Mouse (Mus musculus): ENCODE data around the gene Mt1. TPM values are rescaled to one million over a fixed set of nuclear protein-coding genes. Genes with fewer than 3 reads are reported as not detected.

Mt1 gene
- polyA plus RNA-seq, 1 experiment from 2014 or later = 438 TPM

- H3K9ac ChIP-seq (ENCODE audit: low read length) = peak overlapping the region; percentile 44
- peaks cover 50% of the 10 kb centered on the region for H3K27me3 ChIP-seq (ENCODE audit: control insufficient read depth, insufficient read depth, low read length)
- H3K4me3 ChIP-seq (ENCODE audit: control insufficient read depth in 1 of 2, insufficient read depth in 1 of 2, low read depth in 1 of 2, low read length in 2 of 2) = peak overlapping the region; percentile 18 to 19
- peaks cover 17 to 26% of the 10 kb centered on the region in 2 experiments for H3K4me1 ChIP-seq (ENCODE audit: control insufficient read depth in 2 of 2, insufficient read depth in 2 of 2, low read length in 2 of 2)
- peak; percentile 44 for ATAC-seq (ENCODE audit: insufficient number of reproducible peaks, insufficient read depth, low FRiP score, low read depth)
- no peak overlapping the region for H3K27ac ChIP-seq (replicated peaks in 1 of 2; ENCODE audit: control insufficient read depth in 1 of 2, insufficient read depth in 1 of 2, low read depth in 2 of 2, low read length in 2 of 2)
- no peaks in the 10 kb centered on the region for H3K36me3 ChIP-seq (ENCODE audit: control insufficient read depth, insufficient read depth, low read length)
- peak overlapping the region; percentile 59 for H3K4me2 ChIP-seq (ENCODE audit: low read length)
- no peaks in the 10 kb centered on the region for H3K9me3 ChIP-seq (ENCODE audit: control insufficient read depth, low read length)
- WGBS = under 1% methylated on average over 16 of the region's 16 CpGs
These were observed 4.2 kb downstream of the Mt1 start for GRCm38 (mm10) chr8:94183117-94183516.

GRCm38 (mm10) chr8:94184357-94184843 lies 5.5 kb downstream of the Mt1 start:
- H3K4me1 ChIP-seq (ENCODE audit: control insufficient read depth in 2 of 2, insufficient read depth in 2 of 2, low read length in 2 of 2) = peaks cover 20 to 26% of the 10 kb centered on the region in 2 experiments

GRCm38 (mm10) chr8:94185791-94186190 lies 6.9 kb downstream of the Mt1 start:
- ATAC-seq (ENCODE audit: insufficient number of reproducible peaks, insufficient read depth, low FRiP score, low read depth) = no peak
- Histone ChIP-seq H3K4me2 (ENCODE audit: low read length) (no peak overlapping the region), H3K4me3 (ENCODE audit: control insufficient read depth in 1 of 2, insufficient read depth in 1 of 2, low read depth in 1 of 2, low read length in 2 of 2) (no peak overlapping the region), H3K9me3 (ENCODE audit: control insufficient read depth, low read length) (no peaks in the 10 kb centered on the region), H3K27me3 (ENCODE audit: control insufficient read depth, insufficient read depth, low read length) (peaks cover 39% of the 10 kb centered on the region), H3K9ac (ENCODE audit: low read length) (no peak overlapping the region), H3K27ac (replicated peaks in 1 of 2; ENCODE audit: control insufficient read depth in 1 of 2, insufficient read depth in 1 of 2, low read depth in 2 of 2, low read length in 2 of 2) (no peak overlapping the region), H3K36me3 (ENCODE audit: control insufficient read depth, insufficient read depth, low read length) (no peaks in the 10 kb centered on the region), H3K4me1 (ENCODE audit: control insufficient read depth in 2 of 2, insufficient read depth in 2 of 2, low read length in 2 of 2) (peaks cover 18 to 25% of the 10 kb centered on the region in 2 experiments)
- 66% methylated on average over 6 of the region's 6 CpGs for WGBS

More at GRCm38 (mm10) chr8:94184357-94184843, 5.5 kb downstream of the Mt1 start:
- ATAC-seq (ENCODE audit: insufficient number of reproducible peaks, insufficient read depth, low FRiP score, low read depth) = no peak
- H3K9ac ChIP-seq (ENCODE audit: low read length) = no peak overlapping the region
- no peak overlapping the region for H3K4me3 ChIP-seq (ENCODE audit: control insufficient read depth in 1 of 2, insufficient read depth in 1 of 2, low read depth in 1 of 2, low read length in 2 of 2)
- no peak overlapping the region for H3K4me2 ChIP-seq (ENCODE audit: low read length)
- no peak overlapping the region for H3K27ac ChIP-seq (replicated peaks in 1 of 2; ENCODE audit: control insufficient read depth in 1 of 2, insufficient read depth in 1 of 2, low read depth in 2 of 2, low read length in 2 of 2)
- no peaks in the 10 kb centered on the region for H3K36me3 ChIP-seq (ENCODE audit: control insufficient read depth, insufficient read depth, low read length)
- H3K9me3 ChIP-seq (ENCODE audit: control insufficient read depth, low read length) = no peaks in the 10 kb centered on the region
- 38% methylated on average over 12 of the region's 12 CpGs for WGBS
- H3K27me3 ChIP-seq (ENCODE audit: control insufficient read depth, insufficient read depth, low read length) = peaks cover 50% of the 10 kb centered on the region

GRCm38 (mm10) chr8:94186542-94186941 lies 7.7 kb downstream of the Mt1 start:
- Histone ChIP-seq H3K9ac (ENCODE audit: low read length) (peak overlapping the region; percentile 30; the same call in 1 of the 2 replicates), H3K4me2 (ENCODE audit: low read length) (peak overlapping the region; percentile 56), H3K9me3 (ENCODE audit: control insufficient read depth, low read length) (no peaks in the 10 kb centered on the region), H3K4me1 (ENCODE audit: control insufficient read depth in 2 of 2, insufficient read depth in 2 of 2, low read length in 2 of 2) (peaks cover 20 to 30% of the 10 kb centered on the region in 2 experiments), H3K36me3 (ENCODE audit: control insufficient read depth, insufficient read depth, low read length) (no peaks in the 10 kb centered on the region), H3K4me3 (ENCODE audit: control insufficient read depth in 1 of 2, insufficient read depth in 1 of 2, low read depth in 1 of 2, low read length in 2 of 2) (peak overlapping the region; percentile 12 to 14; a peak in 3 of 4 replicates), H3K27me3 (ENCODE audit: control insufficient read depth, insufficient read depth, low read length) (peaks cover 39% of the 10 kb centered on the region), H3K27ac (replicated peaks in 1 of 2; ENCODE audit: control insufficient read depth in 1 of 2, insufficient read depth in 1 of 2, low read depth in 2 of 2, low read length in 2 of 2) (no peak overlapping the region)
- 4% methylated on average over 17 of the region's 17 CpGs for WGBS
- ATAC-seq (ENCODE audit: insufficient number of reproducible peaks, insufficient read depth, low FRiP score, low read depth) = peak; percentile 12; the same call in 1 of the 2 replicates

- no peaks in the 10 kb centered on the region for H3K9me3 ChIP-seq (ENCODE audit: control insufficient read depth, low read length)
- ATAC-seq (ENCODE audit: insufficient number of reproducible peaks, insufficient read depth, low FRiP score, low read depth) = no peak
- no peak overlapping the region for H3K27ac ChIP-seq (replicated peaks in 1 of 2; ENCODE audit: control insufficient read depth in 1 of 2, insufficient read depth in 1 of 2, low read depth in 2 of 2, low read length in 2 of 2)
- peaks cover 35% of the 10 kb centered on the region for H3K27me3 ChIP-seq (ENCODE audit: control insufficient read depth, insufficient read depth, low read length)
- WGBS = 52% methylated on average over 21 of the region's 21 CpGs
- no peak overlapping the region for H3K4me2 ChIP-seq (ENCODE audit: low read length)
- no peak overlapping the region for H3K9ac ChIP-seq (ENCODE audit: low read length)
- H3K4me3 ChIP-seq (ENCODE audit: control insufficient read depth in 1 of 2, insufficient read depth in 1 of 2, low read depth in 1 of 2, low read length in 2 of 2) = no peak overlapping the region
- peaks cover 20 to 30% of the 10 kb centered on the region in 2 experiments for H3K4me1 ChIP-seq (ENCODE audit: control insufficient read depth in 2 of 2, insufficient read depth in 2 of 2, low read length in 2 of 2)
- H3K36me3 ChIP-seq (ENCODE audit: control insufficient read depth, insufficient read depth, low read length) = no peaks in the 10 kb centered on the region
These were observed 8.6 kb downstream of the Mt1 start for GRCm38 (mm10) chr8:94187290-94188002.

GRCm38 (mm10) chr8:94189275-94190031 lies 10.6 kb downstream of the Mt1 start:
- ATAC-seq (ENCODE audit: insufficient number of reproducible peaks, insufficient read depth, low FRiP score, low read depth) = no peak
- no peak overlapping the region for H3K9ac ChIP-seq (ENCODE audit: low read length)
- H3K4me1 ChIP-seq (ENCODE audit: control insufficient read depth in 2 of 2, insufficient read depth in 2 of 2, low read length in 2 of 2) = peaks cover 17 to 24% of the 10 kb centered on the region in 2 experiments
- 46% methylated on average over 13 of the region's 13 CpGs for whole genome bisulfite sequencing
- H3K4me3 ChIP-seq (ENCODE audit: control insufficient read depth in 1 of 2, insufficient read depth in 1 of 2, low read depth in 1 of 2, low read length in 2 of 2) = no peak overlapping the region
- H3K36me3 ChIP-seq (ENCODE audit: control insufficient read depth, insufficient read depth, low read length) = no peaks in the 10 kb centered on the region
- no peak overlapping the region for H3K27ac ChIP-seq (replicated peaks in 1 of 2; ENCODE audit: control insufficient read depth in 1 of 2, insufficient read depth in 1 of 2, low read depth in 2 of 2, low read length in 2 of 2)
- no peaks in the 10 kb centered on the region for H3K9me3 ChIP-seq (ENCODE audit: control insufficient read depth, low read length)
- peaks cover 19% of the 10 kb centered on the region for H3K27me3 ChIP-seq (ENCODE audit: control insufficient read depth, insufficient read depth, low read length)
- no peak overlapping the region for H3K4me2 ChIP-seq (ENCODE audit: low read length)

GRCm38 (mm10) chr8:94191101-94191691 lies 12.3 kb downstream of the Mt1 start:
- H3K9ac ChIP-seq (ENCODE audit: low read length) = peak overlapping the region; percentile 50
- 24% methylated on average over 21 of the region's 21 CpGs for WGBS

More at GRCm38 (mm10) chr8:94191101-94191691, 12.3 kb downstream of the Mt1 start:
- H3K27me3 ChIP-seq (ENCODE audit: control insufficient read depth, insufficient read depth, low read length) = peaks cover 8% of the 10 kb centered on the region; the same call in 1 of the 2 replicates
- no peak overlapping the region for H3K27ac ChIP-seq (replicated peaks in 1 of 2; ENCODE audit: control insufficient read depth in 1 of 2, insufficient read depth in 1 of 2, low read depth in 2 of 2, low read length in 2 of 2)
- H3K4me3 ChIP-seq (ENCODE audit: control insufficient read depth in 1 of 2, insufficient read depth in 1 of 2, low read depth in 1 of 2, low read length in 2 of 2) = peak overlapping the region; percentile 28 to 31
- H3K4me1 ChIP-seq (ENCODE audit: control insufficient read depth in 2 of 2, insufficient read depth in 2 of 2, low read length in 2 of 2) = peaks cover 17 to 23% of the 10 kb centered on the region in 2 experiments
- no peaks in the 10 kb centered on the region for H3K9me3 ChIP-seq (ENCODE audit: control insufficient read depth, low read length)
- H3K36me3 ChIP-seq (ENCODE audit: control insufficient read depth, insufficient read depth, low read length) = no peaks in the 10 kb centered on the region
- H3K4me2 ChIP-seq (ENCODE audit: low read length) = peak overlapping the region; percentile 66
- no peak; the same call in 1 of the 2 replicates for ATAC-seq (ENCODE audit: insufficient number of reproducible peaks, insufficient read depth, low FRiP score, low read depth)

Data from heart, embryonic 14.5 days (tissue).